Mouse (Mus musculus): Measurements from ENCODE around the gene Hepacam2.

DNA sequence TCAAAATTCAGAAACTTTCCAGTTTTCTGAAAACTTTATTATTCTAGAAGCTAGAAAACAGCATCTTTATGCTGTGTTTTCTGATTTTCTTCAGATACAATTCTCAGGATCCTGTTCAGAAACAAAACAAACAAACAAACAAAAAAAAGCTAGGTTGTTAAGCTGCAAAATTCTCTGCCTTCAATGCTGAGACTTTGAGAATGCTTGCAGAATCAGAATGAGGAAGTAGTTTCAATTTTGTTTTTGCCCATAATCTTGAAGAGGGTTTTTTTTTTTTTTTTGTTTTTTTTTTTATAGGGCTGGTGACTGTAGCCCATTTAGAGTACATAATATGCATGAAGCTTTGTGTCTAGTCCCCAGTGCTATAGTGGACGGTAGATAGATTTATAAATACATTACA lies 71.1 kb downstream of the Hepacam2 start:
- TF ChIP-seq CTCF (IDR thresholded peaks at IDR 0.05; ENCODE audit: borderline replicate concordance, insufficient read depth, low read length) (no peak), POLR2A (IDR thresholded peaks at IDR 0.05; ENCODE audit: low read depth, low read length) (no peak)

Data from embryonic fibroblast, embryonic 13.5 days (primary cell).